Mouse (Mus musculus) urinary bladder, adult 2 months (tissue): ENCODE results near the gene Csnk2b. TPM values are rescaled to one million over a fixed set of nuclear protein-coding genes. Genes with fewer than 3 reads are reported as not detected.
A peak's percentile ranks its signal among the peaks of the same experiment; 100 is the strongest.

Source experiments
- DNase-seq: peaks from one replicate; pipeline ENCODE4 v3.0.0; 2022; ENCODE audit warnings: low spot score
- polyA plus RNA-seq: library from polyadenylated mRNA; depleted of rRNA; stranded (reverse); fragments of >200 nt; gene quantifications from 2 replicates; pipeline ENCODE4 v1.2.3, GENCODE M21; 2012

The Csnk2b gene
- polyA plus RNA-seq, 1 experiment = 116 TPM

- peak; percentile 88 for DNase-seq
Measured at GRCm38 (mm10) chr17:35121143-35121799, 582 bp downstream of the Csnk2b start, which contains the start of gene Gpank1. Gene Gpank1, plus strand, starts transcription at chr17:35121455.

- DNase-seq = no peak
Measured at GRCm38 (mm10) chr17:35120745-35121142, 1.1 kb downstream of the Csnk2b start.

- DNase-seq = no peak
Measured at GRCm38 (mm10) chr17:35115046-35116019, 6.5 kb downstream of the Csnk2b start, which contains the start of gene Ly6g5b. Gene Ly6g5b, minus strand, starts transcription at chr17:35115428.

GRCm38 (mm10) chr17:35111774-35112173, 10.1 kb downstream of the Csnk2b start:
- no peak for DNase-seq

GRCm38 (mm10) chr17:35108097-35108496, 13.8 kb downstream of the Csnk2b start, which contains the start of gene Ly6g5c:
Gene Ly6g5c, plus strand, starts transcription at chr17:35108279.
- DNase-seq = no peak

- DNase-seq = no peak
Measured at GRCm38 (mm10) chr17:35106522-35106921, 15.3 kb downstream of the Csnk2b start.

GRCm38 (mm10) chr17:35105740-35106389, 16.0 kb downstream of the Csnk2b start:
- DNase-seq = no peak

- no peak for DNase-seq
Measured at GRCm38 (mm10) chr17:35104754-35105153, 17.1 kb downstream of the Csnk2b start.

- DNase-seq = no peak
Measured at GRCm38 (mm10) chr17:35104079-35104478, 17.8 kb downstream of the Csnk2b start.

GRCm38 (mm10) chr17:35103221-35103690, 18.6 kb downstream of the Csnk2b start:
- DNase-seq = no peak

- DNase-seq = no peak
Measured at GRCm38 (mm10) chr17:35102299-35102698, 19.6 kb downstream of the Csnk2b start.

- DNase-seq = no peak
Measured at GRCm38 (mm10) chr17:35101161-35101560, 20.7 kb downstream of the Csnk2b start.

- DNase-seq = no peak
Measured at GRCm38 (mm10) chr17:35100196-35100765, 21.6 kb downstream of the Csnk2b start.

GRCm38 (mm10) chr17:35097164-35097655, 24.6 kb downstream of the Csnk2b start:
- DNase-seq = no peak

GRCm38 (mm10) chr17:35096597-35096996, 25.3 kb downstream of the Csnk2b start:
- DNase-seq = no peak

GRCm38 (mm10) chr17:35094475-35095365, 27.1 kb downstream of the Csnk2b start:
- no peak for DNase-seq

GRCm38 (mm10) chr17:35092403-35093198, 29.3 kb downstream of the Csnk2b start:
- DNase-seq = no peak

GRCm38 (mm10) chr17:35090166-35090932, 31.5 kb downstream of the Csnk2b start:
- DNase-seq = no peak
